Mouse (Mus musculus): ENCODE measurements around the gene Agpat2. TPM values are rescaled to one million over a fixed set of nuclear protein-coding genes. Genes with fewer than 3 reads are reported as not detected.

The Agpat2 gene
- polyA plus RNA-seq (2012; fragmentation: generic; extraction: Trizol), result 10 to 100 TPM; 55.1 to 65.9 TPM

DNA sequence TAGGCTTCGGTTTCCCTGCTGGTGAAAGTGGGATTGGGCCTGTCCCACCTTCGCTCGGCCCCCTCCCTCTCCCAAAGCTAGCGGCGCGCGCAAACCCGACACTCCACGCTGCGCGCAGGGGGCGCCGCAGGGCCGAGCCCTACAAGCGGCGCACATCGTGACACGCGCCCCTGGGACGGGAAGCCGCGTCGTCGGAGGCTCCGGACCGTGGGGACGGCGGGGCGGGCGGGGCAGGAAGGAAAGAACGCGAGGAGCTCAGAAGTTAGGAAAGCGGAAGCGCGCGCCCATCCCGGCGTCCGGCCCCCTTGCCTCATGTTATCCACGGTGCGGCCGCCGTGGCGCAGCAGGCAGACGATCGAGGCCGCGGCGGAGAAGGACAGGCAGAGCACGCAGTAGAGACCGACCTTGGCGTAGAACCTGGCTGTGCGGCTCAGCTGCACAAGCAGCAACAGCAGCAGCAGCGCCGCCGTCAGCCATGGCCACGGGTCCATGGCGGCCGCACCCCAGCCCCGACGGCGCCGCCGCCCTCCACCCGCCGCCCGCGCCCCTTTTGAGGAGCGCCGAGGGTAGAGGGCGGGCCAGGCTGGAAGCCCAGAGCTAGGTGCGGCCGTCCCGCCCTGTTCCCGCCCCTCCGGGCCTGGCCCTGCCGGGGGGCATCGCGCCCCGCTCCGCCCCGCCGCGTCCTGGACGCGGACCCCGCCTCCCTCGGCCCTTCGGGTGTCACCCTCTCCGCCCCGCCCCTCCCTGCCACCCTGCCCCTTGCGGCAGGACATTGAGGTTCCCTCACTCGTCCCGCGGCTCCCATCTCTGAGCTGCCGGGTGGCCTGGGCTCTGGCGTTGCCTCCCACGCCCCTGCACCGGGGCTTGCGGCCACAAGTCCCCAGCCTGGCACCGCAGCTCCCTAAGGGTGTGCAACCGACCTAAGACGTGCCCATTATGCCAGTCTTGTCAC is at the start of gene Agpat2:
Gene Agpat2 (minus strand): TSS at position 698 of the 952 bp plus-strand sequence.

DNA sequence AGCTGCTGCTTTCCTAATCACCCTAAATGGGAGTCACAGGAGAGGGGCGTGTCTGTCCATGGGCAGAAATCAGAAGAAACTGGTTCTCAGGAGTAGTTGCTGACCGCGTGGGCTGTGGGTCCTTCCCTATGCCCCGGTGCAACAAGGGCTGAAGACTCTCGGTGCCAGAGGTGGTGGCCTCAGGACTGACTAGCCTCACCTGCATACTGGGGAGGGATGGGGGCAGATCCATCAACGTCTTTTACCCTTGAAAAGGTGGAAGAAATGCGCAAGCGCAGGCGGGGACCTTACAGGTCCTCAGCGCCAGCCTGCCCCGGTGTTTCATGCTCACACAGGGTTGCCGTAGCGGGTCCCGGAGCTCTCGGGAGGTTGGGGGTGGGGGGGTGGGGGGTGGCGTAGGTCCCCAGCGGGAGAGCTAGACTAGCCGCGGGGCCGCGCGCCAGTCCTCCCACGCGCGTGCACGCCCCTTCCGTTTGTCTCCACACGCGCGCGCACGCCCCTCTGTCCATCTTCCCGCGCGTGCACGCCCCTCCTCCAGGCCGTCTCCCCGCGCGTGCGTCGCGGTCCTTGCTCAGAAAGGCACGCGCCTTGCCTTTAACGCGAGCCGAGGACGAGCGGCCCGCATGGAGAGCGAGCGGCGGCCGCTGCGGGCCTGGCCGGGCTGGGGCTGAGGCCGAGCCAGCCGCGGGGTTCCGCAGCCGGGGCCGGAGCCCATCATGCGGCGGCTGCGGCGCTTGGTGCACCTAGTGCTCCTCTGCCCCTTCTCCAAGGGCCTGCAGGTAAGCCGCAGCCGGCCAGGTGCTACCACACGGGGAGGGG is 23.9 kb upstream of the Agpat2 start, which contains the start of gene Fam69b:
Gene Fam69b (plus strand): TSS at position 537 of the 819 bp plus-strand sequence.

DNA sequence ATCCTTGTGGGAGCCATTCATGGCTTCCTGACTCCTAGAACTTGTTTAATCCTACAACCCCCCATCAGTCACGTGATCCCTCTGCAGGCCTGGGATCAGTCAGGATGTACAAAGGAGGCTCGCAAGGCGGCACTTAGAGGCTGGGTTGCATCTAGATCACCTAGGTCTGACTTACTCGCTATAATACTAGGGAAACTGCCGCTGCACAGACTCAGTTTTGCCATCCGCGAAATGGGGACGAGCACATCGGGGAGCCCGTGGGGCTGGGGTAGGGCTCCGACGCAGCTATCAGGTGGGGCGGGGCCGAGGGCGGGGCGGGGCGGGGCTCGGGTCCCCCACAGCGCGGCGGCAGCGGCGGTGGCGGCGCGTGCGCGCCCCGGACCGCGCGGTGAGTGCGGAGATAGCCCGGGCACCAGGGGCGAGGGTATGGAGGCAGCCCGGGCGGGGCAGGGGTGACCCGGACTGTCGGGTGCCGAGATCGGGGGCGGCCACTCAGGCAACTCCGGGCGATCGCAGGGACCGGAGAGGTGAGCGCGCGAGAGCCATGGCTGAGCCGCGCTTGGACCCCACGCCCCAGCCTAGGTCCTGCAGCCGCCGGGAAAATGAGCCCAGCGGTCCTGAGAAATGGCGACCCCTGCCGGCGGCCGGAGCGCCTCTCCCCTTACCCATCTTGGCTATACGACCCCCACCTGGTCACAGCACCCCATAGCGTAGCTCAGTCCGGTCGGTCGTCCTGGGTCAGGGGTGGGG is 17.7 kb downstream of the Agpat2 start, which contains the start of gene Gm20532:
Gene Gm20532 (plus strand): TSS at position 346 of the 750 bp plus-strand sequence.

DNA sequence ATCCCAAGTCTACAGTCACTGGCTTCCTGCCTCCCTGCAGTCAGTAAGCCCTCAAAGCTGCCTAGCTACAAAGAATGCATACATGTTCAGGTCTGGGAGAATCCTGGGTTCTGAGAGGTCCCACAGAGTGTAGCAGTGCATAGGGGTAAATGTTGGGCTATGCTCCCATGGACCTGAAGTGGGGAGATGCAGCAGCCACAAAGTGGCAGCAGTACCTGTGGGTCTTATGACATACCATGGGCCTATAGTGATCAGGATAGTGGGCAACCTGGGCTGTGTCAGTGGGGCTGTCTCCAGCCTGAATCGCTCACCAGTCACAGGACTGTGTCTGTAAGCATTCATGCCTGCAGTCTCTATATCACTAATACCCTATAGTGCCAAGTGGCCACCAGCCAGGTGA is 24.5 kb downstream of the Agpat2 start, which contains the start of gene Egfl7:
Gene Egfl7 (plus strand): TSS at position 301 of the 400 bp plus-strand sequence.

Other genes with a start within 250 kb of the Agpat2 start
- under 1 TPM in 1 of 2 experiments, not detected in 1; 0.06 TPM for gene Card9, start 243.5 kb downstream of the Agpat2 start, polyA plus RNA-seq (2012; fragmentation: generic; extraction: Trizol)
- gene Snapc4, start 223.8 kb downstream of the Agpat2 start, polyA plus RNA-seq (2012; fragmentation: generic; extraction: Trizol), result 10 to 100 TPM in 1 of 2 experiments, 1 to 10 TPM in 1; 7.2 to 16.2 TPM
- gene Entr1, start 215.1 kb downstream of the Agpat2 start, polyA plus RNA-seq (2012; fragmentation: generic; extraction: Trizol), result 10 to 100 TPM in 1 of 2 experiments, 1 to 10 TPM in 1; 8.2 to 41.5 TPM
- 10 to 100 TPM; 30.0 to 43.4 TPM for gene Pmpca, start 215.1 kb downstream of the Agpat2 start, polyA plus RNA-seq (2012; fragmentation: generic; extraction: Trizol)
- 10 to 100 TPM in 1 of 2 experiments, 1 to 10 TPM in 1; 2.1 to 15.1 TPM for gene Inpp5e, start 195.2 kb downstream of the Agpat2 start, polyA plus RNA-seq (2012; fragmentation: generic; extraction: Trizol)
- 10 to 100 TPM in 1 of 2 experiments, 1 to 10 TPM in 1; 4.5 to 25.2 TPM for gene Sec16a, start 159.2 kb downstream of the Agpat2 start, polyA plus RNA-seq (2012; fragmentation: generic; extraction: Trizol)
- 10 to 100 TPM in 1 of 2 experiments, under 1 TPM in 1; 0.28 to 11.8 TPM for gene Notch1, start 87.8 kb downstream of the Agpat2 start, polyA plus RNA-seq (2012; fragmentation: generic; extraction: Trizol)
- 1 to 10 TPM; 6.8 to 8.8 TPM for gene Egfl7, start 24.4 kb downstream of the Agpat2 start, polyA plus RNA-seq (2012; fragmentation: generic; extraction: Trizol)
- not detected for gene Gm20532, start 17.8 kb downstream of the Agpat2 start, polyA plus RNA-seq (2012; fragmentation: generic; extraction: Trizol)
- 10 to 100 TPM; 15.9 to 42.0 TPM for gene Fam69b, start 24.0 kb upstream of the Agpat2 start, polyA plus RNA-seq (2012; fragmentation: generic; extraction: Trizol)
- gene Lcn4, start 66.9 kb upstream of the Agpat2 start, polyA plus RNA-seq (2012; fragmentation: generic; extraction: Trizol), result not detected